Mouse (Mus musculus) left cerebral cortex, adult 2 months (tissue): ENCODE results near the gene Prss57. TPM values are rescaled to one million over a fixed set of nuclear protein-coding genes. Genes with fewer than 3 reads are reported as not detected.

Source experiments
- DNase-seq, 2 experiments: peaks; one replicate each; pipeline ENCODE4 v3.0.0; 2021 to 2022; ENCODE audit warnings: low spot score in 2 of 2, mixed read lengths in 1 of 2; ENCODE audit errors: extremely low spot score in 1 of 2
- H3K27ac ChIP-seq: fragments of 200-600 bp; 2 replicates; pipeline ENCODE4 v1.8.1; 2022
- H3K4me3 ChIP-seq: fragments of 200-600 bp; 2 replicates; pipeline ENCODE4 v1.8.1; 2022
- CTCF ChIP-seq: fragments of 200-600 bp; IDR thresholded peaks from 2 replicates; pipeline ENCODE4 v1.8.1; 2022; ENCODE audit warnings: antibody characterized with exemption, mild to moderate bottlenecking, moderate library complexity
- intact Hi-C: fragments of 180-260 bp; cut with DNase I; formaldehyde crosslinking; loops from one replicate; pipeline ENCODE4 v1.15.1; 2025
- total RNA-seq, 2 experiments: library from RNA; stranded (reverse); gene quantifications; 2 replicates each; pipeline ENCODE4 v1.2.3; 2021

The Prss57 gene
- total RNA-seq, 2 experiments from 2014 or later, result 0.58 to 0.75 TPM

- Histone ChIP-seq H3K27ac (peak overlapping the region; percentile 97), H3K4me3 (peak overlapping the region; percentile 70)
- DNase-seq, result no peak
- no peak for TF ChIP-seq CTCF
- intact Hi-C loops, result loop anchor here (1.0 kb wide), 1 partner anchor 20 kb away; no protein-coding TSS in a partner anchor
These were observed 1.7 kb upstream of the Prss57 start for GRCm38 (mm10) chr10:79792339-79793040.

GRCm38 (mm10) chr10:79789581-79789980, 1.2 kb downstream of the Prss57 start:
- intact Hi-C loops, result no loop called here
- no peak for TF ChIP-seq CTCF
- no peak overlapping the region for H3K27ac ChIP-seq
- H3K4me3 ChIP-seq, result no peak overlapping the region
- no peak for DNase-seq

- DNase-seq, result peak in 1 of 2 experiments; percentile 71
- Histone ChIP-seq H3K27ac (no peak overlapping the region), H3K4me3 (no peak overlapping the region)
- intact Hi-C loops, result no loop called here
- TF ChIP-seq CTCF, result peak; percentile 92
These were observed 2.2 kb downstream of the Prss57 start for GRCm38 (mm10) chr10:79788386-79789158.

GRCm38 (mm10) chr10:79783920-79784800, 6.6 kb downstream of the Prss57 start:
- no peak overlapping the region for H3K4me3 ChIP-seq
- no peak overlapping the region for H3K27ac ChIP-seq
- intact Hi-C loops, result no loop called here
- TF ChIP-seq CTCF, result peak; percentile 59
- no peak for DNase-seq

GRCm38 (mm10) chr10:79783050-79783449, 7.7 kb downstream of the Prss57 start:
- Histone ChIP-seq H3K4me3 (no peak overlapping the region), H3K27ac (no peak overlapping the region)
- DNase-seq, result no peak
- intact Hi-C loops, result no loop called here
- peak; percentile 37 for TF ChIP-seq CTCF

- Histone ChIP-seq H3K27ac (no peak overlapping the region), H3K4me3 (no peak overlapping the region)
- intact Hi-C loops, result no loop called here
- DNase-seq, result no peak
- TF ChIP-seq CTCF, result no peak
These were observed 8.8 kb downstream of the Prss57 start for GRCm38 (mm10) chr10:79781956-79782355.

- intact Hi-C loops, result no loop called here
- TF ChIP-seq CTCF, result peak; percentile 27; the same call in 1 of the 2 replicates
- peak overlapping the region; percentile 60 for H3K4me3 ChIP-seq
- DNase-seq, result no peak
- H3K27ac ChIP-seq, result no peak overlapping the region
These were observed 9.6 kb downstream of the Prss57 start for GRCm38 (mm10) chr10:79781139-79781538.

GRCm38 (mm10) chr10:79780664-79781015, 10.1 kb downstream of the Prss57 start:
- no peak for DNase-seq
- H3K27ac ChIP-seq, result 0 out of 2 replicates have a peak overlapping the region, but pooled peaks have one; percentile 50
- intact Hi-C loops, result loop anchor here (1.0 kb wide), 1 partner anchor 13 kb away; no protein-coding TSS in a partner anchor
- TF ChIP-seq CTCF, result no peak
- H3K4me3 ChIP-seq, result peak overlapping the region; percentile 60

GRCm38 (mm10) chr10:79779784-79780663, 10.7 kb downstream of the Prss57 start:
- Histone ChIP-seq H3K27ac (peak overlapping the region; percentile 50; the same call in 1 of the 2 replicates), H3K4me3 (peak overlapping the region; percentile 60)
- intact Hi-C loops, result loop anchor here (1.0 kb wide), 1 partner anchor 13 kb away; no protein-coding TSS in a partner anchor
- peak; percentile 95 to 96 for DNase-seq
- TF ChIP-seq CTCF, result peak; percentile 83

GRCm38 (mm10) chr10:79779193-79779592, 11.6 kb downstream of the Prss57 start:
- intact Hi-C loops, result no loop called here
- no peak for TF ChIP-seq CTCF
- no peak for DNase-seq
- Histone ChIP-seq H3K4me3 (no peak overlapping the region), H3K27ac (no peak overlapping the region)

- Histone ChIP-seq H3K4me3 (no peak overlapping the region), H3K27ac (no peak overlapping the region)
- intact Hi-C loops, result no loop called here
- no peak for DNase-seq
- no peak for TF ChIP-seq CTCF
These were observed 12.8 kb downstream of the Prss57 start for GRCm38 (mm10) chr10:79778006-79778405.
